Mouse (Mus musculus) lung, postnatal 10 days (tissue): Measurements from ENCODE around the gene Pnpla5.
"Not testable (repeated sequence)": the region's sequence is repeated elsewhere in the genome, so short reads cannot be mapped to it uniquely, and the experiment has no call there.

Experiments used
- DNase-seq: peaks from one replicate; pipeline ENCODE4 v3.0.0; 2021

Gene Pnpla5

GRCm38 (mm10) chr15:84123075-84123474 lies at the start of gene Pnpla5:
Gene Pnpla5 (minus strand): TSS chr15:84123175.
- no peak for DNase-seq

GRCm38 (mm10) chr15:84171166-84171565 lies 48.2 kb upstream of the Pnpla5 start:
- DNase-seq = no peak

GRCm38 (mm10) chr15:84169511-84169910 lies 46.5 kb upstream of the Pnpla5 start:
- DNase-seq = no peak

- DNase-seq = peak; percentile 61
These were observed 45.5 kb upstream of the Pnpla5 start for GRCm38 (mm10) chr15:84168170-84169161.

GRCm38 (mm10) chr15:84167600-84167999 lies 44.6 kb upstream of the Pnpla5 start, which contains the start of gene Pnpla3:
Gene Pnpla3 (plus strand): TSS chr15:84167837.
- peak; percentile 98 for DNase-seq

- DNase-seq = no peak
These were observed 43.8 kb upstream of the Pnpla5 start for GRCm38 (mm10) chr15:84166818-84167217.

GRCm38 (mm10) chr15:84161871-84162270 lies 38.9 kb upstream of the Pnpla5 start:
- DNase-seq = no peak

- DNase-seq = not testable (repeated sequence)
These were observed 34.6 kb upstream of the Pnpla5 start for GRCm38 (mm10) chr15:84157530-84157929.

GRCm38 (mm10) chr15:84156158-84156557 lies 33.2 kb upstream of the Pnpla5 start:
- DNase-seq = no peak

- DNase-seq = no peak
These were observed 18.0 kb upstream of the Pnpla5 start for GRCm38 (mm10) chr15:84140929-84141328.

- no peak for DNase-seq
These were observed 17.1 kb upstream of the Pnpla5 start for GRCm38 (mm10) chr15:84140109-84140508.

- DNase-seq = peak; percentile 17
These were observed 16.6 kb upstream of the Pnpla5 start for GRCm38 (mm10) chr15:84139592-84140005.

- DNase-seq = no peak
These were observed 13.8 kb upstream of the Pnpla5 start for GRCm38 (mm10) chr15:84136473-84137415.

GRCm38 (mm10) chr15:84135472-84135871 lies 12.5 kb upstream of the Pnpla5 start:
- DNase-seq = peak; percentile 12

GRCm38 (mm10) chr15:84133440-84133839 lies 10.5 kb upstream of the Pnpla5 start:
- DNase-seq = no peak

GRCm38 (mm10) chr15:84131971-84132370 lies 9.0 kb upstream of the Pnpla5 start:
- peak; percentile 12 for DNase-seq

GRCm38 (mm10) chr15:84131096-84131786 lies 8.3 kb upstream of the Pnpla5 start:
- peak; percentile 80 for DNase-seq

GRCm38 (mm10) chr15:84126871-84127270 lies 3.9 kb upstream of the Pnpla5 start:
- DNase-seq = no peak

- DNase-seq = no peak
These were observed 3.5 kb upstream of the Pnpla5 start for GRCm38 (mm10) chr15:84126447-84126846.

- no peak for DNase-seq
These were observed 1.1 kb upstream of the Pnpla5 start for GRCm38 (mm10) chr15:84124086-84124485.

GRCm38 (mm10) chr15:84121036-84121435 lies 1.9 kb downstream of the Pnpla5 start:
- no peak for DNase-seq

GRCm38 (mm10) chr15:84120612-84121011 lies 2.4 kb downstream of the Pnpla5 start:
- DNase-seq = peak; percentile 16
